Mouse (Mus musculus): ENCODE data around the gene Agbl1.
"Not testable (repeated sequence)": the region's sequence is repeated elsewhere in the genome, so short reads cannot be mapped to it uniquely, and the experiment has no call there.

The Agbl1 gene

GRCm38 (mm10) chr7:76229311-76229937 is at the start of gene Agbl1:
Gene Agbl1, plus strand, starts transcription at chr7:76229887.
- no peak for DNase-seq

GRCm38 (mm10) chr7:76185005-76185658 is 44.6 kb upstream of the Agbl1 start:
- DNase-seq: no peak

- DNase-seq: no peak
These were observed 44.0 kb upstream of the Agbl1 start for GRCm38 (mm10) chr7:76185681-76186121.

DNA sequence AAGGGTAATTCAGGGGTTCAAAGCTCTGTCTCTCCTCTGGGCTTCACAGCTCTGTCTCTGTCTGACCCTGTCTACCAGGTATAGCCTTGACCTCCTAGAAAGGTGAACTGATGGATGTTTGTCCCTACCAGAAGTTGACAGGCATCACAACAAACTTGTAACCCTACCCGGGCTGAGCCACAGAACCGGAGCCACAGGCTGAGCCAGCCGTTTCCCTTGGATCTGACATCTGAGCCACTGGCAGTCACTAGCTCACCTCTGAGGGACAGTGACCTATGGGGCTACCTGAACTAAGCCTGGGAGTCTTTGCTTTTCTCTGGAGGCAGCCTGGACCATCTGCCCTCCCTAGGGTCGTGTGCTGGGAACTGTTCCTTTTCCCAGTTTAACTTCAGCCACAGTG is 11.1 kb upstream of the Agbl1 start:
- no peak for DNase-seq

DNA sequence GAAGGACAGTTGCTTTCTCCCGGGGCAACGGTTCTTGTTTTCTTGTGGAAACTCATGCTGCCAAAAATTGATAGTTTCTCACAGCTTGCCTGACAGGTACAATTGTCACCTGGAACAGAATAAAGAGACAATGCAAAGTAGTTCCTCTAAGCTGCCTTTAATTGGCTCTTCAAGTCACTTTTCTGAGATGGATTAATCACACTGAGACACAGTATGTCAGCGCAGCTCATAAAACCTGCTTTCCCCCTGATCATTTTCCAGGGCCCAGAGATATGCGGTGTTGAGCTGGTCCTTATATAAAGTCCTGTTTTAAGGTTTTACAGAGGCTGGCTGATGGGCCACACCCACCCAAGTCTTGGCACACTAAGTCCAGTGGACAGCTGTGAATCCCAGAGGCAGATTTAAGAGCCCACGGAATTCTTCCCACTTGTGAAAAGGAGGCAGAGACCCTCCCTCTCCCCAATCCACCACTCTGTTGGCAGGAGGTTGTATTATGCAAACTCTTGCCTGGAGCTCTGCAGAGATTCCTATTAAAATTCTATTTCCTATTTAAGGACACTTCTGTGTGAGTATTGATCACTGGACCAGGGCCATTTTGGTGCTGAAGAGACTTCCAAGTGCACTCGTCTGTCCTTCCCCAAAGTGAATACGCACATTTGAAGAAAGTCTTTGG is 9.8 kb upstream of the Agbl1 start:
- no peak for DNase-seq

DNA sequence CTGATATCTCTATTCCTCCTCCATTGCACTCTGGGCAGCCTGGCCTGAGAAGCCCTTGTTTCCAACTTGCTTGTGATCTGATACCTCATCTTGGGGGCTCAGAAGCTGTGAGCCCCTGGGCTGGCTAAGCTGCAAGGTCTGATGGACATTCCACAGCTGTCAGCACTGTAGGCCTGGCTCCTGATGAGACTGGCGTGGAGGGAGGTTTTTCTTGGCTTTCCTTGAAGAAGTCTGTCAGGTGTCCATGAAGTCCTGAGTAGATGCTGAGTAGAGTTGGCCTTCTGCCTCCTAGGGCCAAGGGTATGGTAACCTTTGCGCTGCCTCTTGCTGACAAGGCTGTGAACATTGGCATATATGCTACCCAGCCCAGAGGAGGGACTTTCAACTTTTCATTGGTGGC is 7.0 kb upstream of the Agbl1 start:
- no peak for DNase-seq

- peak; percentile 31 for DNase-seq
These were observed 806 bp upstream of the Agbl1 start for GRCm38 (mm10) chr7:76228881-76229280.

DNA sequence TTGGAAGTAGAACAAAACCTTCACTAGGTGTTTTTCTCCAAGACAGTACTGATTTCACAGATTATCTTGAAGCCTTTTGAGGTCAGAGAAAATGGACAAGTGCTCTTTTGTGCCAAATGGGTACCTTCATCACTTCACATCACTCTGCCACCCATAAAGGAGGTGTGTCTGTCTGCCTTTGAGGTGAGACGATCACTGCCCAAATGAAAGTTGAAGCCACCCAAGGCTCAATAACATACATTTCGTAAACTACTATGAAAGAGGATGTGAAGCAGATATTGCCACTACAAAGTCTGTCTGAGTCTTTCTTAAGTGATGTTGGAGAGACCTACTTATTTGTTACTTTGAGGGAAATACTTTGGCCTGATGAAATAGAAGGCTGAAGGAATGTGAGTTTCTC is 4.6 kb downstream of the Agbl1 start:
- DNase-seq: no peak

DNA sequence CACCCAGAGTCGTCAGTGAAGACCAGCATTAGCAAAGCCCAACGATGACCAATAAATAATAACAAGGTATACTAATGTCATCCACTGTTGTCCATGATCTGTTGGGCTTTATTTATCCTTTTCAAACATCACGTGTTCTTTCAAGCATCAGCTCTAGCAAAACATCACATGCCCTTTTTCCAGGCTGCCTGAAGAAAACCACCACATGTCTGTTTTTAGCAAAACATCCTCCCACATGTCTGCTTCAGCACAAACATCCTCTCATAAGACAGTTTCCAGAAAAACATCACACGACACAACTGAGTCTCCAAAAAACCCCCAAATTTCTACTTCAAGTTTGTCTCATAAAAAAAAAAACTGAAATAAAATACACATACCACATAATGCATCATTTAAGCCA is 7.8 kb downstream of the Agbl1 start:
- no peak for DNase-seq

DNA sequence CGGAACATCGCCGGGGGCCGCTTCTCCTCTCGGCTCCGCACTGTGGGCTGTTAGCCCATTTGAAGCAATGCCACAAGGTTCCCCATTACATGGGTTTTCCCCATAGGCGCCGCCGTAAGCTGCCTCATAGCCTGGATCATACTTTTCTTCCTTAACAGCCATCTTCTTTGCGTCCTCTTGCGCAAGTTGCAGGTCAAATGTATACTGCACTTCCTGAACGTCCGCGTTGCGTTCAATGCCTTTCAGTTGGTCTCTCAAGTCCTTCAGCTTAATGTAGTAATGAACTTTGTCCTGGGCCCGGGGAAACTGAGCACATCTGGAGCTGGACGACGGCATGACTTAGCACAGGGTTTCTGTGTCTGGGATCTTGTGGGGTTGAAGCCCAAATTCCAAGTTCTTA is 15.2 kb downstream of the Agbl1 start:
- not testable (repeated sequence) for DNase-seq

DNA sequence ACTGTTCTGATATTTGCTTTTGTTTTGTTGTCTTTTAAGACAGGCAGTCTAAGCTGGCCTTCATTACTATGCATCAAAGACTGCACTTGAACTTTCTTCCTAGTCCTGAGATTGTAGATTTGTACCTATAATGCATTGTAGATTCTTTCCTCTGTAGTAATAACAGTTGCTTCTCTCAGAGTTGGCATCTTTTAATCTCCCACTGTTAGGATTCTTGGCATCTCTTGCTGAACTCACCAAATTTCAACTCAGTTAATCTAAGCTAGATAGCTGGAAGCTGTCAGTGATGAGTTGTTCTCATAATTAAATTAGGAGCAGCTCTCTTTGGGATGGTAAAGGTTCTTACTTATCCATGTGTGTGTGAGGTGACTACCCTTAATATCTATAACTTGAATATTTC is 45.4 kb downstream of the Agbl1 start:
- DNase-seq: no peak

GRCm38 (mm10) chr7:76282831-76283230 is 53.1 kb downstream of the Agbl1 start:
- peak; percentile 29 for DNase-seq

DNA sequence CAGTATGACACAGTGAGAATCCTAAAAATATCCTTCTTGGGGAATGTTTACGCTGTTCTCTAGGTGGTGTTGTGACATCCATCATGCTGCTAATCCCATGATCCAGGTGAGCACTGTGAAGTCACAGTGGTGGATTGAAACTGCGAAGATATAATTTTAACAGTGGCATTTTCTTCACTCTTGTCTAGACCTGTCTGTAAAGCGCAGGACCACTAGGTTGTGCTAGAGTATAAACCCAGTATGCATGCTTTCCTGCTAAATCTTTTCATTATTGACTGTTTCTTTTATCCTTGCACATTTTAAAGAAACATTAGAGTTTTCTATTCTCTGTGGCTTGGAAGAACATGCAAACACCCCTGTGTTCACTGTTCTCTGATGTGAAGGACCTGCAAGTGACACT is 57.8 kb downstream of the Agbl1 start:
- DNase-seq: no peak

DNA sequence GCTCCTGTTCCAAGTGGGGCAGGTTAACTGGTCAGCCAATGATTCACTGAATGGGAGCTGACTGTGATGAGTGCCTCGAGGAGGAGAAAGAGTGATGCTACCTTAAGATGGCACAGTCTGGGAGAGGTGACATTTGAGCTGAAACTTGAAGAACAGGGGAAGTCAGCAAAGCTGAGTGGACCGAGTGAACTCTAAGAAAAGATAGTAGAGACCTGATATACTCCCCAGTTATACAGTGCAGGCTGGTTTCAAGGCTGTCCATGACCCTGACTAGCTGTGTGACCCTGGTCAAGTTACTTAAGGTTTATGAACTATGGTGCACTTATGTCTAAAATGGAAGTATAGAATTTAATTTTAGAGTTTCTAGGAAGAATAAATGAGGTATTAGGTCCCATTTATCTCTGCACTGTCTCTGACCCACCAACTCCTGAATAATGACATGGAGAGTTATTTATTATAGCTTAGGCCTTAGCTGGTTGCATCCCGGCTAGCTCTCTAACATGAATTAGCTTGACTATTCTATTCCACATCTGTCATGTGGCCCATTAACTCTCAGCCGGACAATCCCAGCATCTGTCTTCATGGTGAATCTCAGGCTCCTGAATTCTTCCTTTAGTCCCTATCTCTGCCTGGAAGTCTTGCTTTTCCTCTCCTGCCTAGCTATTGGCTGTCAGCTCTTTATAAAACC is 92.3 kb downstream of the Agbl1 start:
- DNase-seq: no peak

GRCm38 (mm10) chr7:76326091-76326490 is 96.4 kb downstream of the Agbl1 start:
- DNase-seq: no peak

GRCm38 (mm10) chr7:76339308-76339707 is 109.6 kb downstream of the Agbl1 start:
- DNase-seq: no peak

- no peak for DNase-seq
These were observed 111.9 kb downstream of the Agbl1 start for GRCm38 (mm10) chr7:76341601-76342000.

DNA sequence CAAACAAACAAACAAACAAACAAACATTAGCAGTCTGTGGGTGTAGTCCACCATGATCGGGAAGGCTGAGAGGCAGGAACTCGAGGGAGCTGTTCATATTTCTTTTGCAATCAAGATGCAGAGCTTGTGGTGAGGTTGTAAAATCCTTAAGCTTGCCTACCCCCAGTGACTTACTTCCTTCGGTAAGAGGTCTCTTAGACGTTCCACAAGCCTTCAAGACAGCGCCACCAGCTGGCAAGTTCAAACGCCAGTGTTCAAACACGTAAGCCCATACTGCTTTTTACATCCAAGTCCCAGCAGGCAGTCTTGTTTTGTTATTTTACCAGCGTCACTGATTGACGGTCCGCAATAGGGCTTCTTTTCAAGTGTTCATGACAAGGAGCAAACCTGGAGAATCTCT is 123.8 kb downstream of the Agbl1 start:
- peak; percentile 51 for DNase-seq

DNA sequence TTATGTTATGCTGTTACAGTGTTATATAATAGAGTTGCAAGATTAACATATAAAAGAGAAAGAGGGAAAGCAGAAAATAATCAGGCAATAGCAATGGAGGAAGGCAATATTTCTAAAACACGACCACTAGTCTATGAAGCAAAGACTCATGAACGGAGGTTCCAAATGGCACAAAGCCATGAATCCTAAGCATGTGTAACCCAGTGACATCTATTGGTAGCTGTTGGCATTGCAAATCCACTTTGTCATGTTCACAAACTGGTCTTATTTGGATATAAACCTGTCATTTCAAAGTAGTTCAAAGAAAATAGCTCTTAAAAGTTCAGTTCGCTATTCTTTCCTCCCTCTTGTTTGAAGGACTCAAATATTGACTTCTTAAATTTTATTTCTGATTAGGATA is 124.8 kb downstream of the Agbl1 start:
- peak; percentile 43 for DNase-seq

- DNase-seq: no peak
These were observed 141.6 kb downstream of the Agbl1 start for GRCm38 (mm10) chr7:76371269-76371668.

DNA sequence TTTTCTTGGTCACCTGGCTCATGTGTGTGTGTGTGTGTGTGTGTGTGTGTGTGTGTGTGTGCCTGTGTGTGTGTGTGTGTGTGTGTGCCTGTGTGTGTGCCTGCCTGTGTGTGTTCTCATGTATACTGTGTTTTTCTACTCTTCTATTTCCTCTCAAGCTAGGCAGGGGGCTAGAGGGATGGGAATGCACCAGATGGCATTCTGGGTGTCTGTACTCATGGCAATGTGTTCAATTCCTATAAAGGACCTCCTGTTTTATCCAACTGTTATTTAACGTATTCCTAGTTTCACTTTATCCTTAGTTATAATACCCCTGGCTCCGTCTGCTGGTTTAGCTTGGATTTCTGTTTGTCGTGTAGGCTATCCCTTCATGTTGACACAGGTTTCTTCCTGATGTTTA is 149.8 kb downstream of the Agbl1 start:
- DNase-seq: no peak

GRCm38 (mm10) chr7:76381986-76382385 is 152.3 kb downstream of the Agbl1 start:
- no peak for DNase-seq

- no peak for DNase-seq
These were observed 159.6 kb downstream of the Agbl1 start for GRCm38 (mm10) chr7:76389240-76389639.
